Mouse (Mus musculus): ENCODE results near the gene Mcee. TPM values are rescaled to one million over a fixed set of nuclear protein-coding genes. Genes with fewer than 3 reads are reported as not detected.

Mcee gene
- total and polyA plus RNA-seq, 3 experiments, result 18.2 to 22.6 TPM; not detected in 1

DNA sequence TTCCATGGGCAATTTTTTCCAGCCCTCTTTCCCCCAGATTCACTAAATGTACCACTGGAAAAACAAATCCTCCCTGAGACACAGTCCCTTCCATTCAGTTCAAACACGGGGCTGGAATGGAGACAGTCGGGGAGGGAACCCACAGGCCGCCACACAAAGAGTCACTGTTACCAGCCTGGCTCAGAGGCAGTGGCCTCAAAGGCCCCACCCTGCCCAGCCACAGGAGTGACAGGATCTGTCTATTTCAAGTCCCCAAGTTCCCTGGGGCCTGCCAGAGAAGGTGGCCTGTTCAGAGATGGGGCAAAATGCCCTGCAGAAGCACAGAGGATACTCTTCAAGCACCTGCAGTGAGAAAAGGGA, 31.8 kb upstream of the Mcee start:
- Histone ChIP-seq H3K4me3 (ENCODE audit: control insufficient read depth in 1 of 2, insufficient read depth in 1 of 2, low read depth in 2 of 2, low read length in 2 of 2) (no peak overlapping the region), H3K9ac (ENCODE audit: control insufficient read depth, low read depth, low read length, poor library complexity, severe bottlenecking) (no peak overlapping the region), H3K79me2 (ENCODE audit: control insufficient read depth, insufficient read depth, low read length, poor library complexity) (no peaks in the 10 kb centered on the region), H3K27me3 (ENCODE audit: control insufficient read depth in 1 of 2, insufficient read depth in 2 of 2, low read length in 2 of 2) (no peaks in the 10 kb centered on the region), H3K27ac (ENCODE audit: control insufficient read depth, low read depth, low read length) (no peak overlapping the region), H3K36me3 (ENCODE audit: control insufficient read depth in 1 of 2, insufficient read depth in 2 of 2, low read length in 2 of 2) (no peaks in the 10 kb centered on the region), H3K9me3 (replicated peaks; ENCODE audit: insufficient read depth, low read length) (no peaks in the 10 kb centered on the region), H3K4me1 (ENCODE audit: control insufficient read depth in 1 of 2, insufficient read depth in 2 of 2, low read length in 2 of 2) (no peaks in the 10 kb centered on the region)
- no peak for TF ChIP-seq NRF1 (IDR thresholded peaks at IDR 0.05; ENCODE audit: insufficient read depth, low read depth, low read length, poor library complexity, severe bottlenecking)
- TF ChIP-seq UBTF (IDR thresholded peaks at IDR 0.05; ENCODE audit: borderline replicate concordance, insufficient read depth, low read depth, low read length), result no peak
- no peak for TF ChIP-seq MYB (IDR thresholded peaks at IDR 0.05; ENCODE audit: low read depth, low read length)
- no peak for TF ChIP-seq POLR2AphosphoS2 (IDR thresholded peaks at IDR 0.05; ENCODE audit: low read length)
- TF ChIP-seq ETS1 (IDR thresholded peaks at IDR 0.05; ENCODE audit: low read depth, low read length), result no peak
- TF ChIP-seq POLR2AphosphoS5 (IDR thresholded peaks at IDR 0.05; ENCODE audit: borderline replicate concordance, low read depth, low read length), result no peak
- no peak for TF ChIP-seq MAX (IDR thresholded peaks at IDR 0.05; ENCODE audit: low read length)
- no peak for TF ChIP-seq SIN3A (IDR thresholded peaks at IDR 0.05; ENCODE audit: low read length)
- no peak for TF ChIP-seq RAD21 (IDR thresholded peaks at IDR 0.05; ENCODE audit: low read depth, low read length)
- no peak for TF ChIP-seq MAZ (IDR thresholded peaks at IDR 0.05; ENCODE audit: low read depth, low read length)
- no peak for TF ChIP-seq CHD2 (IDR thresholded peaks at IDR 0.05; ENCODE audit: low read length)
- no peak for TF ChIP-seq NELFE (IDR thresholded peaks at IDR 0.05; ENCODE audit: low read depth, low read length)
- no peak for TF ChIP-seq GABPA (IDR thresholded peaks at IDR 0.05; ENCODE audit: low read depth, low read length)
- TF ChIP-seq JUND (IDR thresholded peaks at IDR 0.05; ENCODE audit: low read depth, low read length), result no peak
- no peak for TF ChIP-seq CHD1 (IDR thresholded peaks at IDR 0.05; ENCODE audit: low read depth, low read length)
- no peak for TF ChIP-seq ZMIZ1 (IDR thresholded peaks at IDR 0.05; ENCODE audit: low read depth, low read length)
- no peak for DNase-seq (ENCODE audit: low read depth, low spot score)

- Histone ChIP-seq H3K36me3 (ENCODE audit: control insufficient read depth in 1 of 2, insufficient read depth in 2 of 2, low read length in 2 of 2) (no peaks in the 10 kb centered on the region), H3K27me3 (ENCODE audit: control insufficient read depth in 1 of 2, insufficient read depth in 2 of 2, low read length in 2 of 2) (no peaks in the 10 kb centered on the region), H3K4me1 (ENCODE audit: control insufficient read depth in 1 of 2, insufficient read depth in 2 of 2, low read length in 2 of 2) (no peaks in the 10 kb centered on the region), H3K79me2 (ENCODE audit: control insufficient read depth, insufficient read depth, low read length, poor library complexity) (no peaks in the 10 kb centered on the region), H3K27ac (ENCODE audit: control insufficient read depth, low read depth, low read length) (no peak overlapping the region), H3K9me3 (replicated peaks; ENCODE audit: insufficient read depth, low read length) (no peaks in the 10 kb centered on the region), H3K4me3 (ENCODE audit: control insufficient read depth in 1 of 2, insufficient read depth in 1 of 2, low read depth in 2 of 2, low read length in 2 of 2) (no peak overlapping the region), H3K9ac (ENCODE audit: control insufficient read depth, low read depth, low read length, poor library complexity, severe bottlenecking) (no peak overlapping the region)
- no peak for TF ChIP-seq MAX (IDR thresholded peaks at IDR 0.05; ENCODE audit: low read length)
- no peak for TF ChIP-seq MAZ (IDR thresholded peaks at IDR 0.05; ENCODE audit: low read depth, low read length)
- no peak for TF ChIP-seq TCF12 (IDR thresholded peaks at IDR 0.05; ENCODE audit: low read depth, low read length)
- TF ChIP-seq TBP (IDR thresholded peaks at IDR 0.05; ENCODE audit: low read depth, low read length), result no peak
- no peak for TF ChIP-seq SIN3A (IDR thresholded peaks at IDR 0.05; ENCODE audit: low read length)
- TF ChIP-seq CTCF (IDR thresholded peaks at IDR 0.05 in 2 of 3, conservative IDR thresholded peaks at IDR 0.05 in 1 of 3; ENCODE audit: control insufficient read depth in 1 of 3, insufficient read depth in 1 of 3, low read depth in 2 of 3, low read length in 3 of 3, poor library complexity in 1 of 3, severe bottlenecking in 1 of 3), result no peak
- no peak for TF ChIP-seq ELF1 (IDR thresholded peaks at IDR 0.05; ENCODE audit: low read depth, low read length)
- TF ChIP-seq GABPA (IDR thresholded peaks at IDR 0.05; ENCODE audit: low read depth, low read length), result no peak
- TF ChIP-seq MAFK (IDR thresholded peaks at IDR 0.05; ENCODE audit: borderline replicate concordance, low read depth, low read length), result no peak
- TF ChIP-seq POLR2AphosphoS5 (IDR thresholded peaks at IDR 0.05; ENCODE audit: borderline replicate concordance, low read depth, low read length), result no peak
- no peak for TF ChIP-seq E2F4 (IDR thresholded peaks at IDR 0.05; ENCODE audit: borderline replicate concordance, low read depth, low read length)
- no peak for TF ChIP-seq ZKSCAN1 (IDR thresholded peaks at IDR 0.05; ENCODE audit: low read depth, low read length)
- no peak for TF ChIP-seq MXI1 (IDR thresholded peaks at IDR 0.05; ENCODE audit: low read depth, low read length)
- TF ChIP-seq ZC3H11A (IDR thresholded peaks at IDR 0.05; ENCODE audit: low read depth, low read length), result no peak
- TF ChIP-seq UBTF (IDR thresholded peaks at IDR 0.05; ENCODE audit: borderline replicate concordance, insufficient read depth, low read depth, low read length), result no peak
- TF ChIP-seq ETS1 (IDR thresholded peaks at IDR 0.05; ENCODE audit: low read depth, low read length), result no peak
- no peak for DNase-seq (ENCODE audit: low read depth, low spot score)
These were observed 26.5 kb upstream of the Mcee start for GRCm38 (mm10) chr7:64365863-64366262.

Measured in MEL (cell line).